Mouse (Mus musculus): ENCODE data around the gene Krtap1-3. TPM values are rescaled to one million over a fixed set of nuclear protein-coding genes. Genes with fewer than 3 reads are reported as not detected.

Gene Krtap1-3
- polyA plus RNA-seq, 1 experiment from 2014 or later, result not detected

GRCm38 (mm10) chr11:99566530-99566929 is 24.6 kb downstream of the Krtap1-3 start, which contains the start of gene Krtap3-1:
Krtap3-1 (minus strand) TSS chr11:99566630.
- H3K9me3 ChIP-seq (ENCODE audit: control insufficient read depth, low read length), result no peaks in the 10 kb centered on the region
- ATAC-seq, result no peak
- H3K27ac ChIP-seq (ENCODE audit: low read length), result no peak within 1 kb of the TSS
- H3K27me3 ChIP-seq (replicated peaks; ENCODE audit: control insufficient read depth, insufficient read depth, low read length), result no peaks in the 10 kb centered on the region
- H3K4me3 ChIP-seq (ENCODE audit: low read length), result no peak within 1 kb of the TSS
- no peaks in the 10 kb centered on the region for H3K36me3 ChIP-seq (ENCODE audit: control insufficient read depth, insufficient read depth, low read length)
- WGBS, result 69% methylated on average over 7 of the region's 7 CpGs
- no peak within 1 kb of the TSS for H3K9ac ChIP-seq (ENCODE audit: low read depth, low read length)
- no peaks in the 10 kb centered on the region for H3K4me1 ChIP-seq (ENCODE audit: control insufficient read depth, insufficient read depth, low read length)
- no peak within 1 kb of the TSS for H3K4me2 ChIP-seq (ENCODE audit: low read depth, low read length)

GRCm38 (mm10) chr11:99562580-99562979 is 28.6 kb downstream of the Krtap1-3 start:
- Histone ChIP-seq H3K9me3 (ENCODE audit: control insufficient read depth, low read length) (no peaks in the 10 kb centered on the region), H3K27ac (ENCODE audit: low read length) (no peak overlapping the region), H3K4me1 (ENCODE audit: control insufficient read depth, insufficient read depth, low read length) (no peaks in the 10 kb centered on the region), H3K9ac (ENCODE audit: low read depth, low read length) (no peak overlapping the region), H3K4me2 (ENCODE audit: low read depth, low read length) (no peak overlapping the region), H3K4me3 (ENCODE audit: low read length) (no peak overlapping the region), H3K36me3 (ENCODE audit: control insufficient read depth, insufficient read depth, low read length) (no peaks in the 10 kb centered on the region), H3K27me3 (replicated peaks; ENCODE audit: control insufficient read depth, insufficient read depth, low read length) (no peaks in the 10 kb centered on the region)
- ATAC-seq, result no peak
- 84% methylated on average over 6 of the region's 6 CpGs for WGBS

GRCm38 (mm10) chr11:99559366-99559765 is 31.8 kb downstream of the Krtap1-3 start, which contains the start of gene Gm11939:
Gm11939 (minus strand) TSS chr11:99559466.
- 84% methylated on average over 9 of the region's 9 CpGs for WGBS
- Histone ChIP-seq H3K9ac (ENCODE audit: low read depth, low read length) (no peak within 1 kb of the TSS), H3K9me3 (ENCODE audit: control insufficient read depth, low read length) (no peaks in the 10 kb centered on the region), H3K27ac (ENCODE audit: low read length) (no peak within 1 kb of the TSS), H3K4me2 (ENCODE audit: low read depth, low read length) (no peak within 1 kb of the TSS), H3K36me3 (ENCODE audit: control insufficient read depth, insufficient read depth, low read length) (no peaks in the 10 kb centered on the region), H3K4me3 (ENCODE audit: low read length) (no peak within 1 kb of the TSS), H3K4me1 (ENCODE audit: control insufficient read depth, insufficient read depth, low read length) (no peaks in the 10 kb centered on the region), H3K27me3 (replicated peaks; ENCODE audit: control insufficient read depth, insufficient read depth, low read length) (no peaks in the 10 kb centered on the region)
- no peak for ATAC-seq

- Histone ChIP-seq H3K4me1 (ENCODE audit: control insufficient read depth, insufficient read depth, low read length) (no peaks in the 10 kb centered on the region), H3K9ac (ENCODE audit: low read depth, low read length) (no peak overlapping the region), H3K27ac (ENCODE audit: low read length) (no peak overlapping the region), H3K36me3 (ENCODE audit: control insufficient read depth, insufficient read depth, low read length) (no peaks in the 10 kb centered on the region), H3K27me3 (replicated peaks; ENCODE audit: control insufficient read depth, insufficient read depth, low read length) (no peaks in the 10 kb centered on the region), H3K9me3 (ENCODE audit: control insufficient read depth, low read length) (no peaks in the 10 kb centered on the region), H3K4me2 (ENCODE audit: low read depth, low read length) (no peak overlapping the region), H3K4me3 (ENCODE audit: low read length) (no peak overlapping the region)
- ATAC-seq, result no peak
- WGBS, result 58% methylated on average over 3 of the region's 3 CpGs
Measured at GRCm38 (mm10) chr11:99557976-99558745, 33.0 kb downstream of the Krtap1-3 start.

- H3K36me3 ChIP-seq (ENCODE audit: control insufficient read depth, insufficient read depth, low read length), result no peaks in the 10 kb centered on the region
- H3K4me1 ChIP-seq (ENCODE audit: control insufficient read depth, insufficient read depth, low read length), result no peaks in the 10 kb centered on the region
- no peak for ATAC-seq
- H3K27me3 ChIP-seq (replicated peaks; ENCODE audit: control insufficient read depth, insufficient read depth, low read length), result no peaks in the 10 kb centered on the region
- no peak within 1 kb of the TSS for H3K9ac ChIP-seq (ENCODE audit: low read depth, low read length)
- H3K4me3 ChIP-seq (ENCODE audit: low read length), result no peak within 1 kb of the TSS
- no peak within 1 kb of the TSS for H3K4me2 ChIP-seq (ENCODE audit: low read depth, low read length)
- 84% methylated on average over 2 of the region's 2 CpGs for WGBS
- H3K9me3 ChIP-seq (ENCODE audit: control insufficient read depth, low read length), result no peaks in the 10 kb centered on the region
- no peak within 1 kb of the TSS for H3K27ac ChIP-seq (ENCODE audit: low read length)
Measured at GRCm38 (mm10) chr11:99556753-99557152, 34.4 kb downstream of the Krtap1-3 start, which contains the start of gene Krtap3-2. Krtap3-2 (minus strand) TSS chr11:99556853.

- no peaks in the 10 kb centered on the region for H3K9me3 ChIP-seq (ENCODE audit: control insufficient read depth, low read length)
- no peaks in the 10 kb centered on the region for H3K27me3 ChIP-seq (replicated peaks; ENCODE audit: control insufficient read depth, insufficient read depth, low read length)
- H3K27ac ChIP-seq (ENCODE audit: low read length), result no peak overlapping the region
- no peak for ATAC-seq
- no peak overlapping the region for H3K4me3 ChIP-seq (ENCODE audit: low read length)
- no peaks in the 10 kb centered on the region for H3K36me3 ChIP-seq (ENCODE audit: control insufficient read depth, insufficient read depth, low read length)
- H3K4me1 ChIP-seq (ENCODE audit: control insufficient read depth, insufficient read depth, low read length), result no peaks in the 10 kb centered on the region
- no peak overlapping the region for H3K9ac ChIP-seq (ENCODE audit: low read depth, low read length)
- WGBS, result 90% methylated on average over 2 of the region's 2 CpGs
- no peak overlapping the region for H3K4me2 ChIP-seq (ENCODE audit: low read depth, low read length)
Measured at GRCm38 (mm10) chr11:99556195-99556594, 34.9 kb downstream of the Krtap1-3 start.

GRCm38 (mm10) chr11:99550765-99551164 is 40.4 kb downstream of the Krtap1-3 start, which contains the start of gene Krtap3-3:
Krtap3-3 (minus strand) TSS chr11:99550865.
- H3K36me3 ChIP-seq (ENCODE audit: control insufficient read depth, insufficient read depth, low read length), result no peaks in the 10 kb centered on the region
- no peaks in the 10 kb centered on the region for H3K4me1 ChIP-seq (ENCODE audit: control insufficient read depth, insufficient read depth, low read length)
- H3K27me3 ChIP-seq (replicated peaks; ENCODE audit: control insufficient read depth, insufficient read depth, low read length), result no peaks in the 10 kb centered on the region
- WGBS, result 70% methylated on average over 4 of the region's 4 CpGs
- no peaks in the 10 kb centered on the region for H3K9me3 ChIP-seq (ENCODE audit: control insufficient read depth, low read length)
- no peak for ATAC-seq
- no peak within 1 kb of the TSS for H3K27ac ChIP-seq (ENCODE audit: low read length)
- H3K9ac ChIP-seq (ENCODE audit: low read depth, low read length), result no peak within 1 kb of the TSS
- H3K4me2 ChIP-seq (ENCODE audit: low read depth, low read length), result no peak within 1 kb of the TSS
- H3K4me3 ChIP-seq (ENCODE audit: low read length), result no peak within 1 kb of the TSS

- no peak for ATAC-seq
- Histone ChIP-seq H3K27me3 (replicated peaks; ENCODE audit: control insufficient read depth, insufficient read depth, low read length) (no peaks in the 10 kb centered on the region), H3K4me2 (ENCODE audit: low read depth, low read length) (no peak overlapping the region), H3K9me3 (ENCODE audit: control insufficient read depth, low read length) (no peaks in the 10 kb centered on the region), H3K4me3 (ENCODE audit: low read length) (no peak overlapping the region), H3K4me1 (ENCODE audit: control insufficient read depth, insufficient read depth, low read length) (no peaks in the 10 kb centered on the region), H3K36me3 (ENCODE audit: control insufficient read depth, insufficient read depth, low read length) (no peaks in the 10 kb centered on the region), H3K9ac (ENCODE audit: low read depth, low read length) (no peak overlapping the region), H3K27ac (ENCODE audit: low read length) (no peak overlapping the region)
Measured at GRCm38 (mm10) chr11:99547892-99548291, 43.2 kb downstream of the Krtap1-3 start.

All from intestine, embryonic 16.5 days (tissue).